Mouse (Mus musculus): ENCODE data around the gene Vps4a.

Gene Vps4a

GRCm38 (mm10) chr8:107049480-107049879, 18.5 kb downstream of the Vps4a start:
- DNase-seq: no peak

- no peak for DNase-seq
These were observed 21.0 kb downstream of the Vps4a start for GRCm38 (mm10) chr8:107052046-107052445.

GRCm38 (mm10) chr8:107056076-107056972, 25.3 kb downstream of the Vps4a start, which contains the start of the genes Cog8 and Nip7:
Gene Cog8 (minus strand): TSS chr8:107056689.
Gene Nip7 (plus strand): TSS chr8:107056877.
- DNase-seq: peak; percentile 96 to 98

- DNase-seq: peak in 1 of 2 experiments; percentile 12
These were observed 25.9 kb downstream of the Vps4a start for GRCm38 (mm10) chr8:107056973-107057369.

DNA sequence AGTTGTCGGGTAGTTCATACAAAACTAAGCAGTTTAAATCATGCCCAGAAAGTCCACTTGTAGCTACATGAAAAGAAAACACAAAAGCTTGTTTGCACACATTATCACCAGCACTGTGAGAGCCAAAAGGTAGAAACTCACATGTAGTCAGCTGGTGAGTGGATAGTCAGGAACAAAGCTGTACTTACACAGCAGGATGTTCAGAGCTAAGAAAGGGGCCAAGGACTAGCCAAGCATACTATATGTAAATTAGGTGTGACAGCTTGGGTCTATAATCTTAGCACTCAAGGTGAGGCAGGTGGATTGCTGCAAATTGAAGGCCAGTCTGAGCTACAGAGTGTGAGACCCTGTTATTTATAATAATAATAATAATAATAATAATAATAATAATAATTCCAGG, 31.6 kb downstream of the Vps4a start:
- no peak for DNase-seq

DNA sequence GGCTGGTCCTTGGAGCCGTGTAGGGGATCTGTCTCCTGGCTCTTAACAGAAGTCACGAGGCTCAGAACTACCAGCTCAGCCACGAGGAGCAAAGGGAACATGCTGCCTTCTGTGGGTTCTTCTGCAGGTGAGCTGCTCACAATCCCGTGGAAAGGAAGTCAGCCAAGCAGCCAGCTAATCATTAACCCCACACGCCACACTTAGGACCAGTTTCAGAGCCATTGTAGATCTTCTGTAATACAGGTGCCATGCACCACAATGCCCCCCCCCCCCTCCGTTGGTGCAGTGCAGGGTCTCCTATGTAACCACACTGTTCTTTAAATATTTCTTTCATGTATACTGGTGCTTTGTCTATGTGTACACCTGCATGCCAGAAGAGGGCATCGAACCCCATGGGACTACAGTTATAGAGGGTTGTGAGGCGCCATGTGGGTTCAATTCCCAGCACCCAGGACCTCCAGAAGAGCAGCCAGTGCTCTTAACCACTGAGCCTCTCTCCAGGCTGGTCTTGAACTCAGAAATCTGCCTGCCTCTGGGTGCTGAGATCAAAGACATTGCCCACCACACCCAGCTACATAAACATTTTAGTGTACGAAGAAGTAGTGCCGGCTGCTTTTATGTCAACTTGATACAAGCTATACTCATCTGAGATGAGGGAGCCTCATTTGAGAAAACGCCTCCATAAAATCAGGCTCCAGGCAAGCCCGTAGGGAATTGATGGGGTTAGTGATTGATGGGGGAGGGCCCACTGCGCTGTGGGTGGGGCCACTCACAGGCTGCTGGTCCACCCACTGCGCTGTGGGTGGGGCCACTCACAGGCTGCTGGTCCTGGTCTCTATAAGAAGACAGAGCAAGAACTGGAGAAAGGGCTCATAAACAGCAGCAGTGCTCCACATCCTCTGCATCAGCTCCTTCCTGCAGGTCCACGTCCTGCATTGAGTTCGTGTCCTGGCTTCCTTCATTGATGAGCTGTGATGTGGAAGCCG, 34.8 kb downstream of the Vps4a start, which contains the start of gene Tmed6:
Tmed6 (minus strand) TSS at position 134 of the 986 bp plus-strand sequence.
- peak; percentile 89 to 91 for DNase-seq

DNA sequence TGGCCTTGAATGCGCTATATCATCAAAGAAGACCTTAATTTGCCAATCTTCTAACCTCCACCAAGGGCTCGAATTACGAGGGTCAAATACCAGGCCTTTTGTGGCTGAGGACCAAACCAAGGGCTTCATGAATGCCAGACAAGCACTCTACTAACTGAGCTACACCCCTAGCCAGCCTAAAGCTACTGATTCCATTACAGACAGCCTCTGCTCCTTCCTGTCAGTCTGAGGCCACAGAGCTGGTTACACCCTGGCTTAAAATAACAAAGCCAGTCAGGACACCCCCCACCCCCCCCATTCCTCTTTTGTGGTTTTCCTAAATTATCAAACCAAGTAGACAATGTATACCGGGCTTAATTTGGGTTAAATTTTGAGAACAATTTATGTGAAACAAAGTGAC, 42.7 kb downstream of the Vps4a start:
- DNase-seq: no peak

DNA sequence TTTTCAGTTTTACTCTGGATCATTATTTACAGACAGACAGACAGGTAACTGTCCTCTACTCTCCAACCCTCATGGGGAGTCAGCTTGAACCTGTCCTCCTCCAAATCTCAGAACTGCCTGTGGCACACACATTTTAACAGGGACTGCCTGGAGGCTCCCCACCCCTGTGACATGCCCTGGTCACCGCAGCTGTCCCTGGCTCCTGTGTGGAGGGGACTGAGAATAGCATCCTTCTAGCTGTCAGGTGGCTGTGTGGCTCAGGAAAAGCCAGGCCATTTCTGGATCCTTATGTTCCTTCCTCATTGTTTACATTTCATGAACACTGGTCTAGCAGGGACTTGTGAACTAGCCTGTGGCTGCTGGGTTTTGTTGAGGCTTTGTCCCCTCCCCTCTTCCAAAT, 43.1 kb downstream of the Vps4a start:
- no peak for DNase-seq

GRCm38 (mm10) chr8:107076239-107076888, 45.3 kb downstream of the Vps4a start:
- no peak for DNase-seq

DNA sequence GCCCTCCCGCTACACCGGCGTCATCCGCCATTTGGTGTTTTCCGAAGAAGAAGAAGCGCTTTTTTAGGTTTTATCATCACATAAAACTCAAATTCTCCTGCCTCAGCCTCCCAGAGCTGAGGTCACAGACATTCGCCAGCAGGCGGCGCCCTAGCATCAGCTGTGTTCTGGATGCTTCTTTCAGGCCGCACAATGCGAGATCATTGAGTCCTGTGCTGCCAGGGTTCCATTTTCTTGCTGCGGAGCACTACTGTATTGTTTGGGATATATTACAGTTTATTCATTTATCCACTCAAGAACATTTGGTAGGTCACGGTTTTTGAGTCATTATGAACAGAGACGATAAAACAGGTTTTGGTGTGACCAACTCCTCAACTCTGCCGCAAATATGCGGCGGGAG, 54.3 kb downstream of the Vps4a start:
- peak in 1 of 2 experiments; percentile 16 for DNase-seq

DNA sequence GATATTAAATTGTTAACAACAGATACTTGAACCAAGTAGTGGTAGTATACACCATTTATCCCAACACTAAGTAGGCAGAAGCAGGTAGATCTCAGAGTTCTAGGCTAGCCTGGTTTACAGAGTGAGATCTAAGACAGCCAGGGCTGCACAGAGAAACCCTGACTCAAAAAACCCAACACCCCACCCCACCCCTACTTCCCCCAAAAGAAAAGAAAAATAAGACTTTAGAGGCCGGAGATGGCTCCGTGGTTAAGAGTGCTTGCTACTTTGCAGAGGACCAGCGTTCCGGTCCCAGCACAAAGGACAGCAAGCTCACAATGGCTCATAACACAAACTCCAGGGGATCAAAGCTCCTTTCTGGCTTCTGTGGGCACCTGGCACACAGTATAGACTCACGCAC, 55.0 kb downstream of the Vps4a start:
- no peak for DNase-seq

DNA sequence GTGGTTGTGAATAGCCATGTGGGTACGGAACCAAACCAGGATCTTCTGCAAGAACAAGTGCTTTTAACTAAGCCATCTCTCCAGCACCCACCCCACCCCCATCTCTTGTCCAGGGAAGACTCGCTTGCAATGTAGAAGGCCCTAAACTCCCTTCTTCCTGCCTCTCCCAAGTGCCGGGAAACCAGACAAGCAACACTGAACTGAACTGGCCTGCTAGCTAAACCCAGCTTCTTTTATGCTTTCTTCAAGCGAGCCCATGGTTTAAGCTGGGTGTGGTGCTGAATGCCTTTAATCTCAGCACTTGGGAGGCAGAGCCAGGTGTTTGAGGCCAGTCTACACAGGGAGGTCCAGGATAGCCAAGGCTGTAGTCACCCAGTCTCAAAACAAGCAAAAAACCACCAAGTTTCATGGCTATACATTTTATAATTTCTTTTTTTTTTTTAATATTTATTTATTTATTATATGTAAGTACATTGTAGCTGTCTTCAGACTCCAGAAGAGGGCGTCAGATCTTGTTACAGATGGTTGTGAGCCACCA, 57.6 kb downstream of the Vps4a start:
- no peak for DNase-seq

GRCm38 (mm10) chr8:107090531-107090930, 59.5 kb downstream of the Vps4a start:
- no peak for DNase-seq

Measured in kidney, postnatal 25 days (tissue).